Mouse (Mus musculus): ENCODE data around the gene Hdc. TPM values are rescaled to one million over a fixed set of nuclear protein-coding genes. Genes with fewer than 3 reads are reported as not detected.
A peak's percentile ranks its signal among the peaks of the same experiment; 100 is the strongest.

Gene Hdc
- polyA plus RNA-seq, 1 experiment from 2014 or later, result 1.6 TPM

- Histone ChIP-seq H3K4me1 (ENCODE audit: control insufficient read depth, insufficient read depth, low read length) (no peaks in the 10 kb centered on the region), H3K9ac (ENCODE audit: low read length) (no peak overlapping the region), H3K27me3 (replicated peaks; ENCODE audit: control insufficient read depth, insufficient read depth, low read length) (no peaks in the 10 kb centered on the region), H3K9me3 (replicated peaks; ENCODE audit: control insufficient read depth, low read length) (no peaks in the 10 kb centered on the region), H3K27ac (ENCODE audit: low read depth, low read length) (no peak overlapping the region), H3K4me3 (ENCODE audit: low read depth, low read length) (no peak overlapping the region), H3K4me2 (ENCODE audit: low read length) (no peak overlapping the region), H3K36me3 (ENCODE audit: control insufficient read depth, insufficient read depth, low read length) (no peaks in the 10 kb centered on the region)
- 82% methylated on average over 11 of the region's 11 CpGs for WGBS
- DNase-seq (ENCODE audit: low spot score) (no peak), ATAC-seq (no peak)
These were observed 43.5 kb downstream of the Hdc start for GRCm38 (mm10) chr2:126575391-126576176.

GRCm38 (mm10) chr2:126572747-126573146 lies 46.4 kb downstream of the Hdc start:
- DNase-seq (ENCODE audit: low spot score) (no peak), ATAC-seq (no peak)
- Histone ChIP-seq H3K9ac (ENCODE audit: low read length) (no peak overlapping the region), H3K4me2 (ENCODE audit: low read length) (no peak overlapping the region), H3K27ac (ENCODE audit: low read depth, low read length) (no peak overlapping the region), H3K4me3 (ENCODE audit: low read depth, low read length) (no peak overlapping the region), H3K4me1 (ENCODE audit: control insufficient read depth, insufficient read depth, low read length) (no peaks in the 10 kb centered on the region), H3K9me3 (replicated peaks; ENCODE audit: control insufficient read depth, low read length) (no peaks in the 10 kb centered on the region), H3K27me3 (replicated peaks; ENCODE audit: control insufficient read depth, insufficient read depth, low read length) (no peaks in the 10 kb centered on the region), H3K36me3 (ENCODE audit: control insufficient read depth, insufficient read depth, low read length) (no peaks in the 10 kb centered on the region)
- WGBS, result 85% methylated on average over 4 of the region's 4 CpGs

GRCm38 (mm10) chr2:126572163-126572562 lies 46.9 kb downstream of the Hdc start:
- H3K27me3 ChIP-seq (replicated peaks; ENCODE audit: control insufficient read depth, insufficient read depth, low read length), result no peaks in the 10 kb centered on the region
- no peaks in the 10 kb centered on the region for H3K4me1 ChIP-seq (ENCODE audit: control insufficient read depth, insufficient read depth, low read length)
- no peak overlapping the region for H3K9ac ChIP-seq (ENCODE audit: low read length)
- H3K27ac ChIP-seq (ENCODE audit: low read depth, low read length), result no peak overlapping the region
- H3K4me3 ChIP-seq (ENCODE audit: low read depth, low read length), result no peak overlapping the region
- 65% methylated on average over 1 of the region's 1 CpGs for WGBS
- no peaks in the 10 kb centered on the region for H3K9me3 ChIP-seq (replicated peaks; ENCODE audit: control insufficient read depth, low read length)
- no peak for ATAC-seq
- DNase-seq (ENCODE audit: low spot score), result no peak
- no peak overlapping the region for H3K4me2 ChIP-seq (ENCODE audit: low read length)
- no peaks in the 10 kb centered on the region for H3K36me3 ChIP-seq (ENCODE audit: control insufficient read depth, insufficient read depth, low read length)

- peaks cover 7% of the 10 kb centered on the region; the same call in 1 of the 2 replicates for H3K4me1 ChIP-seq (ENCODE audit: control insufficient read depth, insufficient read depth, low read length)
- DNase-seq (ENCODE audit: low spot score), result peak; percentile 85
- ATAC-seq, result peak; percentile 79; the same call in 1 of the 2 replicates
These were observed 55.5 kb downstream of the Hdc start for GRCm38 (mm10) chr2:126563411-126564105.

GRCm38 (mm10) chr2:126560094-126560493 lies 59.0 kb downstream of the Hdc start:
- 90% methylated on average over 1 of the region's 1 CpGs for WGBS

More at GRCm38 (mm10) chr2:126563411-126564105, 55.5 kb downstream of the Hdc start:
- WGBS, result 56% methylated on average over 17 of the region's 17 CpGs
- no peaks in the 10 kb centered on the region for H3K27me3 ChIP-seq (replicated peaks; ENCODE audit: control insufficient read depth, insufficient read depth, low read length)
- H3K9me3 ChIP-seq (replicated peaks; ENCODE audit: control insufficient read depth, low read length), result no peaks in the 10 kb centered on the region
- H3K27ac ChIP-seq (ENCODE audit: low read depth, low read length), result no peak overlapping the region
- H3K4me2 ChIP-seq (ENCODE audit: low read length), result no peak overlapping the region
- H3K36me3 ChIP-seq (ENCODE audit: control insufficient read depth, insufficient read depth, low read length), result no peaks in the 10 kb centered on the region
- no peak overlapping the region for H3K9ac ChIP-seq (ENCODE audit: low read length)
- H3K4me3 ChIP-seq (ENCODE audit: low read depth, low read length), result no peak overlapping the region

GRCm38 (mm10) chr2:126555533-126555932 lies 63.6 kb downstream of the Hdc start:
- no peak overlapping the region for H3K9ac ChIP-seq (ENCODE audit: low read length)
- ATAC-seq, result no peak

More at GRCm38 (mm10) chr2:126560094-126560493, 59.0 kb downstream of the Hdc start:
- ATAC-seq (no peak), DNase-seq (ENCODE audit: low spot score) (no peak)
- H3K27ac ChIP-seq (ENCODE audit: low read depth, low read length), result no peak overlapping the region
- no peaks in the 10 kb centered on the region for H3K27me3 ChIP-seq (replicated peaks; ENCODE audit: control insufficient read depth, insufficient read depth, low read length)
- no peak overlapping the region for H3K4me3 ChIP-seq (ENCODE audit: low read depth, low read length)
- H3K4me2 ChIP-seq (ENCODE audit: low read length), result no peak overlapping the region
- H3K36me3 ChIP-seq (ENCODE audit: control insufficient read depth, insufficient read depth, low read length), result no peaks in the 10 kb centered on the region
- H3K4me1 ChIP-seq (ENCODE audit: control insufficient read depth, insufficient read depth, low read length), result peaks cover 7% of the 10 kb centered on the region; the same call in 1 of the 2 replicates
- no peaks in the 10 kb centered on the region for H3K9me3 ChIP-seq (replicated peaks; ENCODE audit: control insufficient read depth, low read length)
- no peak overlapping the region for H3K9ac ChIP-seq (ENCODE audit: low read length)

GRCm38 (mm10) chr2:126553291-126553639 lies 65.8 kb downstream of the Hdc start:
- Histone ChIP-seq H3K9me3 (replicated peaks; ENCODE audit: control insufficient read depth, low read length) (no peaks in the 10 kb centered on the region), H3K4me2 (ENCODE audit: low read length) (peak overlapping the region; percentile 98), H3K4me3 (ENCODE audit: low read depth, low read length) (peak overlapping the region; percentile 59), H3K27me3 (replicated peaks; ENCODE audit: control insufficient read depth, insufficient read depth, low read length) (peaks cover 21% of the 10 kb centered on the region), H3K9ac (ENCODE audit: low read length) (peak overlapping the region; percentile 68), H3K36me3 (ENCODE audit: control insufficient read depth, insufficient read depth, low read length) (no peaks in the 10 kb centered on the region), H3K27ac (ENCODE audit: low read depth, low read length) (peak overlapping the region; percentile 14; the same call in 1 of the 2 replicates), H3K4me1 (ENCODE audit: control insufficient read depth, insufficient read depth, low read length) (0 out of 2 replicates have a peak, but pooled peaks cover 2% of the 10 kb centered on the region)
- under 1% methylated on average over 26 of the region's 26 CpGs for WGBS
- DNase-seq (ENCODE audit: low spot score) (peak; percentile 27), ATAC-seq (peak; percentile 60)

More at GRCm38 (mm10) chr2:126555533-126555932, 63.6 kb downstream of the Hdc start:
- Histone ChIP-seq H3K4me3 (ENCODE audit: low read depth, low read length) (no peak overlapping the region), H3K4me1 (ENCODE audit: control insufficient read depth, insufficient read depth, low read length) (0 out of 2 replicates have a peak, but pooled peaks cover 2% of the 10 kb centered on the region), H3K36me3 (ENCODE audit: control insufficient read depth, insufficient read depth, low read length) (no peaks in the 10 kb centered on the region), H3K4me2 (ENCODE audit: low read length) (no peak overlapping the region), H3K9me3 (replicated peaks; ENCODE audit: control insufficient read depth, low read length) (no peaks in the 10 kb centered on the region), H3K27ac (ENCODE audit: low read depth, low read length) (no peak overlapping the region), H3K27me3 (replicated peaks; ENCODE audit: control insufficient read depth, insufficient read depth, low read length) (peaks cover 21% of the 10 kb centered on the region)
- WGBS, result 78% methylated on average over 5 of the region's 5 CpGs
- no peak for DNase-seq (ENCODE audit: low spot score)

- peak within 1 kb of the TSS; percentile 98 for H3K4me2 ChIP-seq (ENCODE audit: low read length)
- ATAC-seq (peak; percentile 90), DNase-seq (ENCODE audit: low spot score) (peak; percentile 56)
- peak within 1 kb of the TSS; percentile 68 for H3K9ac ChIP-seq (ENCODE audit: low read length)
- no peaks in the 10 kb centered on the region for H3K9me3 ChIP-seq (replicated peaks; ENCODE audit: control insufficient read depth, low read length)
- H3K4me1 ChIP-seq (ENCODE audit: control insufficient read depth, insufficient read depth, low read length), result 0 out of 2 replicates have a peak, but pooled peaks cover 2% of the 10 kb centered on the region
- WGBS, result under 1% methylated on average over 56 of the region's 61 CpGs
- peak within 1 kb of the TSS; percentile 14; the same call in 1 of the 2 replicates for H3K27ac ChIP-seq (ENCODE audit: low read depth, low read length)
- peaks cover 21% of the 10 kb centered on the region for H3K27me3 ChIP-seq (replicated peaks; ENCODE audit: control insufficient read depth, insufficient read depth, low read length)
- no peaks in the 10 kb centered on the region for H3K36me3 ChIP-seq (ENCODE audit: control insufficient read depth, insufficient read depth, low read length)
- H3K4me3 ChIP-seq (ENCODE audit: low read depth, low read length), result peak within 1 kb of the TSS; percentile 59
These were observed 66.5 kb downstream of the Hdc start, which contains the start of gene Slc27a2 for GRCm38 (mm10) chr2:126552357-126553290. TSS of gene Slc27a2 (plus strand) at chr2:126552407.

Measured in forebrain, embryonic 14.5 days (tissue).